Mouse (Mus musculus) stomach, postnatal 0 days (tissue): ENCODE measurements at regions not wholly inside any gene's neighbourhood (a gene's known extent, or its start where the extent isn't known, plus 50 kb on each side); places are given as distances from the start of the nearest gene placed in this dataset.

Source experiments
- ATAC-seq: fragments of 200-750 bp; cut with Nextera tagmentation; 2 replicates; pipeline ENCODE4 v1.8.0; 2017; ENCODE audit not compliant: low FRiP score, low TSS enrichment
- DNase-seq: peaks from one replicate; pipeline ENCODE4 v3.0.0-alpha.2; 2016; ENCODE audit warnings: low spot score
- H3K27ac ChIP-seq: fragments of 300-500 bp; sonication (generic); replicated peaks from 2 replicates; pipeline ENCODE4 v1.5.1; 2014; ENCODE audit warnings: mild to moderate bottlenecking, control low read depth
- H3K27me3 ChIP-seq: fragments of 300-500 bp; sonication (generic); 2 replicates; pipeline ENCODE4 v1.6.1; 2014; ENCODE audit warnings: low read length; ENCODE audit not compliant: control insufficient read depth, insufficient read depth
- H3K36me3 ChIP-seq: fragments of 300-500 bp; sonication (generic); 2 replicates; pipeline ENCODE4 v1.6.1; 2014; ENCODE audit warnings: low read length, mixed read lengths; ENCODE audit not compliant: control insufficient read depth, insufficient read depth
- H3K4me1 ChIP-seq: fragments of 300-500 bp; sonication (generic); replicated peaks from 2 replicates; pipeline ENCODE4 v1.6.1; 2014; ENCODE audit warnings: antibody characterized with exemption; ENCODE audit not compliant: control insufficient read depth, insufficient read depth
- H3K4me2 ChIP-seq: fragments of 300-500 bp; sonication (generic); replicated peaks from 2 replicates; pipeline ENCODE4 v1.6.1; 2014; ENCODE audit warnings: low read depth, mild to moderate bottlenecking, control low read depth, moderate library complexity
- H3K4me3 ChIP-seq: fragments of 300-500 bp; sonication (generic); 2 replicates; pipeline ENCODE4 v1.5.1; 2014; ENCODE audit warnings: low read depth, low read length, control low read depth
- H3K9ac ChIP-seq: fragments of 300-500 bp; sonication (generic); 2 replicates; pipeline ENCODE4 v1.6.1; 2014; ENCODE audit warnings: mild to moderate bottlenecking, low read length, control low read depth, mixed read lengths
- H3K9me3 ChIP-seq: fragments of 300-500 bp; sonication (generic); 2 replicates; pipeline ENCODE4 v1.6.1; 2016; ENCODE audit warnings: low read length; ENCODE audit not compliant: control insufficient read depth
- CTCF ChIP-seq: IDR thresholded peaks from 2 replicates; pipeline ENCODE4 v1.5.1; 2016; ENCODE audit warnings: antibody characterized with exemption, low read depth, mild to moderate bottlenecking, moderate library complexity
- EP300 ChIP-seq: optimal IDR thresholded peaks from 2 replicates; pipeline ENCODE3; 2016; ENCODE audit warnings: antibody characterized with exemption
- WGBS: fragments of 180-500 bp; shearing (Covaris S2); extraction: QIAGEN DNeasy Blood & Tissue Kit; methylation state at CpG from one replicate; pipeline ENCODE4 v1.1.7; 2014; 5-methylcytosine and 5-hydroxymethylcytosine counted together

GRCm38 (mm10) chr17:62337890-62338557 is 543.1 kb downstream of the Efna5 start:
- H3K36me3 ChIP-seq: no peaks in the 10 kb centered on the region
- ATAC-seq (no peak), DNase-seq (no peak)
- no peak overlapping the region for H3K4me3 ChIP-seq
- H3K27ac ChIP-seq: no peak overlapping the region
- H3K27me3 ChIP-seq: no peaks in the 10 kb centered on the region
- H3K9ac ChIP-seq: no peak overlapping the region
- WGBS: 23% methylated on average over 10 of the region's 10 CpGs
- TF ChIP-seq CTCF (no peak), EP300 (no peak)
- H3K9me3 ChIP-seq: no peaks in the 10 kb centered on the region
- H3K4me2 ChIP-seq: no peak overlapping the region
- H3K4me1 ChIP-seq: no peaks in the 10 kb centered on the region

GRCm38 (mm10) chr17:62330226-62330625 is 550.9 kb downstream of the Efna5 start:
- Histone ChIP-seq H3K36me3 (no peaks in the 10 kb centered on the region), H3K4me2 (no peak overlapping the region), H3K4me1 (no peaks in the 10 kb centered on the region), H3K4me3 (no peak overlapping the region), H3K27ac (no peak overlapping the region), H3K9me3 (no peaks in the 10 kb centered on the region), H3K9ac (no peak overlapping the region), H3K27me3 (no peaks in the 10 kb centered on the region)
- ATAC-seq: no peak
- WGBS: 92% methylated on average over 4 of the region's 4 CpGs
- DNase-seq: no peak
- TF ChIP-seq EP300: no peak
- TF ChIP-seq CTCF: no peak

GRCm38 (mm10) chr17:62326844-62327243 is 554.3 kb downstream of the Efna5 start:
- no peaks in the 10 kb centered on the region for H3K27me3 ChIP-seq
- no peaks in the 10 kb centered on the region for H3K36me3 ChIP-seq
- no peak overlapping the region for H3K9ac ChIP-seq
- no peak for ATAC-seq
- H3K4me2 ChIP-seq: no peak overlapping the region
- TF ChIP-seq EP300 (no peak), CTCF (no peak)
- no peak for DNase-seq
- H3K9me3 ChIP-seq: no peaks in the 10 kb centered on the region
- H3K4me3 ChIP-seq: no peak overlapping the region
- H3K4me1 ChIP-seq: no peaks in the 10 kb centered on the region
- H3K27ac ChIP-seq: no peak overlapping the region

- Histone ChIP-seq H3K9me3 (no peaks in the 10 kb centered on the region), H3K27ac (no peak overlapping the region), H3K4me2 (no peak overlapping the region), H3K4me3 (no peak overlapping the region), H3K4me1 (no peaks in the 10 kb centered on the region), H3K36me3 (no peaks in the 10 kb centered on the region), H3K27me3 (no peaks in the 10 kb centered on the region), H3K9ac (no peak overlapping the region)
- DNase-seq (no peak), ATAC-seq (no peak)
- WGBS: 33% methylated on average over 4 of the region's 4 CpGs
- TF ChIP-seq CTCF (no peak), EP300 (no peak)
These were observed 562.1 kb downstream of the Efna5 start for GRCm38 (mm10) chr17:62319033-62319432.

- no peaks in the 10 kb centered on the region for H3K27me3 ChIP-seq
- no peaks in the 10 kb centered on the region for H3K36me3 ChIP-seq
- no peaks in the 10 kb centered on the region for H3K4me1 ChIP-seq
- H3K9ac ChIP-seq: no peak overlapping the region
- H3K27ac ChIP-seq: no peak overlapping the region
- WGBS: 57% methylated on average over 3 of the region's 3 CpGs
- no peaks in the 10 kb centered on the region for H3K9me3 ChIP-seq
- DNase-seq (no peak), ATAC-seq (no peak)
- no peak overlapping the region for H3K4me3 ChIP-seq
- TF ChIP-seq CTCF (peak; percentile 52), EP300 (no peak)
- no peak overlapping the region for H3K4me2 ChIP-seq
These were observed 571.1 kb downstream of the Efna5 start for GRCm38 (mm10) chr17:62310059-62310458.

GRCm38 (mm10) chr17:62307111-62307510 is 574.0 kb downstream of the Efna5 start:
- Histone ChIP-seq H3K27ac (no peak overlapping the region), H3K27me3 (no peaks in the 10 kb centered on the region), H3K4me1 (no peaks in the 10 kb centered on the region), H3K36me3 (no peaks in the 10 kb centered on the region), H3K4me2 (no peak overlapping the region), H3K4me3 (no peak overlapping the region), H3K9ac (no peak overlapping the region), H3K9me3 (no peaks in the 10 kb centered on the region)
- ATAC-seq: no peak
- 89% methylated on average over 2 of the region's 2 CpGs for WGBS
- TF ChIP-seq CTCF: no peak
- TF ChIP-seq EP300: no peak
- DNase-seq: no peak
